Mouse (Mus musculus) spleen, adult 2 months (tissue): ENCODE measurements around the gene Srcap.

Experiments
- CTCF ChIP-seq: fragments of 200-500 bp; IDR thresholded peaks from 2 replicates; pipeline ENCODE4 v1.5.1; 2011; ENCODE audit warnings: mild to moderate bottlenecking, inconsistent platforms; ENCODE audit not compliant: insufficient read depth, insufficient read length, insufficient replicate concordance; ENCODE audit errors: extremely low read depth
- POLR2A ChIP-seq: fragments of 200-500 bp; IDR thresholded peaks from 2 replicates; pipeline ENCODE4 v1.6.1; 2011; ENCODE audit warnings: low read depth, low read length, inconsistent platforms

GRCm38 (mm10) chr7:127508291-127508690 is 3.5 kb upstream of the Srcap start:
- TF ChIP-seq CTCF (no peak), POLR2A (no peak)
